Mouse (Mus musculus) heart, embryonic 16.5 days (tissue): ENCODE measurements around the gene Phb. TPM values are rescaled to one million over a fixed set of nuclear protein-coding genes. Genes with fewer than 3 reads are reported as not detected.

Source experiments
- ATAC-seq: fragments of 200-750 bp; cut with Nextera tagmentation; replicated peaks from 2 replicates; pipeline ENCODE4 v1.8.0; 2017; ENCODE audit warnings: moderate number of reproducible peaks; ENCODE audit not compliant: insufficient read depth, low FRiP score; ENCODE audit errors: extremely low read depth
- H3K27ac ChIP-seq: fragments of 300-500 bp; sonication (generic); 2 replicates; pipeline ENCODE4 v1.5.1; 2014; ENCODE audit warnings: mild to moderate bottlenecking, low read length, control low read depth, moderate library complexity
- H3K27me3 ChIP-seq: fragments of 300-500 bp; sonication (generic); 2 replicates; pipeline ENCODE4 v1.6.1; 2014; ENCODE audit warnings: low read length, mixed read lengths; ENCODE audit not compliant: control insufficient read depth, insufficient read depth
- H3K36me3 ChIP-seq: fragments of 300-500 bp; sonication (generic); 2 replicates; pipeline ENCODE4 v1.6.1; 2014; ENCODE audit not compliant: control insufficient read depth, insufficient read depth
- H3K4me1 ChIP-seq: fragments of 300-500 bp; sonication (generic); 2 replicates; pipeline ENCODE4 v1.6.1; 2014; ENCODE audit warnings: low read length, mixed read lengths; ENCODE audit not compliant: control insufficient read depth, insufficient read depth
- H3K4me2 ChIP-seq: fragments of 300-500 bp; sonication (generic); 2 replicates; pipeline ENCODE4 v1.6.1; 2014; ENCODE audit warnings: low read depth, mild to moderate bottlenecking, control low read depth, low read length
- H3K4me3 ChIP-seq: fragments of 300-500 bp; sonication (generic); 2 replicates; pipeline ENCODE4 v1.5.1; 2014; ENCODE audit warnings: mild to moderate bottlenecking, control low read depth, low read length
- H3K9ac ChIP-seq: fragments of 300-500 bp; sonication (generic); 2 replicates; pipeline ENCODE4 v1.6.1; 2014; ENCODE audit warnings: low read length, control low read depth
- H3K9me3 ChIP-seq: fragments of 300-500 bp; sonication (generic); replicated peaks from 2 replicates; pipeline ENCODE4 v1.6.1; 2016; ENCODE audit warnings: low read length; ENCODE audit not compliant: control insufficient read depth
- WGBS: fragments of 180-500 bp; shearing (Covaris S2); extraction: QIAGEN DNeasy Blood & Tissue Kit; methylation state at CpG from one replicate; pipeline ENCODE4 v1.1.7; 2014; 5-methylcytosine and 5-hydroxymethylcytosine counted together
- polyA plus RNA-seq: library from polyadenylated mRNA; unstranded; fragments of >200 nt; fragmentation: Nextera tagmentation; extraction: Ambion mirVana; gene quantifications from 2 replicates; pipeline ENCODE4 v1.2.1, GENCODE M21; 2015

The Phb gene
- polyA plus RNA-seq, 1 experiment from 2014 or later, result 306 TPM

DNA sequence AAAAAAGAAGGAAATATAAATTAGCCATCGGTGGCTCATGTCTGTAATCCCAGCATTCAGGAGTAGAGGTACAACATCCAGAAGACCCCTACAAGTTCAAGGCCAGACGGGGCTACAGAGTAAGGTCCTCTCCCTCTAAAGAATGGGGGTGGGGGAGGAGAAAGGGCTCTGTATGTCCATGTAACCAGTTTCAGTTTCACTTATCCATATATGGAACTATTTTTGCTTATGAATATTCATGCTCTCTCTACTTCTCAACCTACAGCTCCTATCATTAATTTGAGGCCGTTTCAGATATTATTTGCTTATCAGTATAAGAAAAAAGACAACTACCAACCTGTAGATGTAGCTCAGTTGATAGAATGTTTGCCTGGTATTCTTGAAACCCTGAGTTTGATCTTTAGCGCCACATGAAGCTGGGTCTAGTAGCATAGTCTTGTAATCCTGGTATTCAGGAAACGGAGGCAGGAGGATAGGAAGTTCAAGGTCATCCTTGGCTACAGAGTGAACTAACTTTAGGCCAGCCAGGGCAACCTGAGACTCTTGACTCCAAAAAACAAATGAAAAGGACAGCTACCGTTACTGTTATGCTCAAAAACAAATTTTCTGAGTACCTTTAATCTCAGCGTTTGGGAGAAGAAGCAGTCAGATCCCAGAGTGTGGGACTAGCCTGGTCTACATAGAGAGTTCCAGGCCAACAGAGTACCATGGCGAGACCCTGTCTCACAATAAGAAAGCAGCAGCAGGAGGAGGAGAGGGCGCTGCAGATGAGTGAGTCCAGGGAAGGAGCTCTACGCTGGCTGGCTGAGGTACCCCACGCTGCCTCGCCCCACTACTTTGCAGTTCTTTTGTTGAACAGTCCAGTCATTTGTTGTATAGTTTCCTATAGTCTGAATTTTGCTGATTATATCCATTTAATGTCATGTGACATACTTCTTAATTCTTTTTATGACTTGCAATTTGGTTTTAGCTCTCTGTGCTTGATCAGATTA lies 62.5 kb downstream of the Phb start:
- no peak overlapping the region for H3K9ac ChIP-seq
- H3K36me3 ChIP-seq, result no peaks in the 10 kb centered on the region
- no peaks in the 10 kb centered on the region for H3K9me3 ChIP-seq
- 80% methylated on average over 12 of the region's 12 CpGs for WGBS
- no peak overlapping the region for H3K27ac ChIP-seq
- ATAC-seq, result no peak
- no peak overlapping the region for H3K4me2 ChIP-seq
- no peak overlapping the region for H3K4me3 ChIP-seq
- no peaks in the 10 kb centered on the region for H3K27me3 ChIP-seq
- peaks cover 2% of the 10 kb centered on the region; the same call in 1 of the 2 replicates for H3K4me1 ChIP-seq

Other genes starting within 250 kb of the Phb start
- 0.07 and 0.14 TPM in 2 replicates for gene Nxph3, start 152.4 kb upstream of the Phb start, polyA plus RNA-seq
- 4.3 and 5.3 TPM in 2 replicates for gene Ngfr, start 79.2 kb upstream of the Phb start, polyA plus RNA-seq
- 13.6 and 14.0 TPM in 2 replicates for gene Zfp652, start 45.7 kb downstream of the Phb start, polyA plus RNA-seq
- 0.69 and 0.98 TPM in 2 replicates for gene B130006D01Rik, start 56.6 kb downstream of the Phb start, polyA plus RNA-seq
- 3.2 and 3.3 TPM in 2 replicates for gene Phospho1, start 157.5 kb downstream of the Phb start, polyA plus RNA-seq
- gene Gngt2, start 170.3 kb downstream of the Phb start, polyA plus RNA-seq, result 30.3 and 34.7 TPM in 2 replicates
- 19.6 and 28.0 TPM in 2 replicates for gene Abi3, start 175.5 kb downstream of the Phb start, polyA plus RNA-seq
- 0.61 and 1.1 TPM in 2 replicates for gene B4galnt2, start 247.9 kb downstream of the Phb start, polyA plus RNA-seq